Mouse (Mus musculus) megakaryocyte, embryonic 14.5 days (primary cell): ENCODE measurements around the gene Cox5a.

Source experiments
- FLI1 ChIP-seq: IDR thresholded peaks from 2 replicates; pipeline ENCODE4 v1.6.1; 2012; ENCODE audit warnings: low read length, inconsistent platforms, mixed read lengths
- GATA1 ChIP-seq: IDR thresholded peaks from 3 replicates; pipeline ENCODE4 v1.6.1; 2012; ENCODE audit warnings: mixed read lengths, low read length, inconsistent platforms, borderline replicate concordance

GRCm38 (mm10) chr9:57505700-57506099, 15.4 kb upstream of the Cox5a start:
- TF ChIP-seq GATA1 (no peak; the same call in 2 of the 3 replicates), FLI1 (no peak)
